Mouse (Mus musculus) limb, embryonic 14.5 days (tissue): Measurements from ENCODE around the gene Polg2. TPM values are rescaled to one million over a fixed set of nuclear protein-coding genes. Genes with fewer than 3 reads are reported as not detected.

Experiments
- ATAC-seq: fragments of 200-750 bp; cut with Nextera tagmentation; 2 replicates; pipeline ENCODE4 v1.8.0; 2017; ENCODE audit warnings: low read depth, moderate number of reproducible peaks, moderate TSS enrichment; ENCODE audit not compliant: low FRiP score
- DNase-seq: peaks from one replicate; pipeline ENCODE4 v3.0.0-alpha.2; 2015; ENCODE audit warnings: low spot score
- H3K27ac ChIP-seq: fragments of 300-500 bp; sonication (generic); replicated peaks from 2 replicates; pipeline ENCODE4 v1.5.1; 2014; ENCODE audit warnings: low read depth, mild to moderate bottlenecking, low read length, moderate library complexity, mixed read lengths
- H3K27me3 ChIP-seq: fragments of 300-500 bp; sonication (generic); 2 replicates; pipeline ENCODE4 v1.6.1; 2014; ENCODE audit warnings: low read length, mixed read lengths; ENCODE audit not compliant: control insufficient read depth, insufficient read depth
- H3K36me3 ChIP-seq: fragments of 300-500 bp; sonication (generic); 2 replicates; pipeline ENCODE4 v1.6.1; 2014; ENCODE audit warnings: mild to moderate bottlenecking, low read length, moderate library complexity, mixed read lengths; ENCODE audit not compliant: control insufficient read depth, insufficient read depth
- H3K4me1 ChIP-seq: fragments of 300-500 bp; sonication (generic); 2 replicates; pipeline ENCODE4 v1.6.1; 2014; ENCODE audit warnings: antibody characterized with exemption, low read length, mixed read lengths; ENCODE audit not compliant: control insufficient read depth, insufficient read depth
- H3K4me2 ChIP-seq: fragments of 300-500 bp; sonication (generic); replicated peaks from 2 replicates; pipeline ENCODE4 v1.6.1; 2014; ENCODE audit warnings: low read depth, mild to moderate bottlenecking, low read length, moderate library complexity; ENCODE audit not compliant: severe bottlenecking
- H3K4me3 ChIP-seq: fragments of 300-500 bp; sonication (generic); replicated peaks from 2 replicates; pipeline ENCODE4 v1.5.1; 2014; ENCODE audit warnings: low read length
- H3K9ac ChIP-seq: fragments of 300-500 bp; sonication (generic); 2 replicates; pipeline ENCODE4 v1.6.1; 2014; ENCODE audit warnings: mild to moderate bottlenecking, low read depth, low read length, moderate library complexity; ENCODE audit not compliant: severe bottlenecking
- H3K9me3 ChIP-seq: fragments of 300-500 bp; sonication (generic); 2 replicates; pipeline ENCODE4 v1.6.1; 2016; ENCODE audit warnings: low read length; ENCODE audit not compliant: control insufficient read depth
- POLR2A ChIP-seq: fragments of 200-500 bp; IDR thresholded peaks from 2 replicates; pipeline ENCODE4 v1.8.0; 2012; ENCODE audit warnings: inconsistent platforms, mild to moderate bottlenecking, moderate library complexity, borderline replicate concordance; ENCODE audit not compliant: insufficient read depth, insufficient read length; ENCODE audit errors: extremely low read depth
- WGBS: fragments of 180-500 bp; shearing (Covaris S2); extraction: QIAGEN DNeasy Blood & Tissue Kit; methylation state at CpG from one replicate; pipeline ENCODE4 v1.1.7; 2014; 5-methylcytosine and 5-hydroxymethylcytosine counted together
- polyA plus RNA-seq, 2 experiments: library from polyadenylated mRNA; depleted of rRNA in 1 of 2; stranded (reverse) in 1 of 2; unstranded in 1 of 2; fragments of >200 nt; fragmentation: Nextera tagmentation in 1 of 2; extraction: Ambion mirVana in 1 of 2; gene quantifications; 2 replicates each; pipeline versions ENCODE4 v1.2.1 to v1.2.3; 2012 to 2014

Gene Polg2
- polyA plus RNA-seq, 2 experiments: 12.7 to 13.6 TPM

DNA sequence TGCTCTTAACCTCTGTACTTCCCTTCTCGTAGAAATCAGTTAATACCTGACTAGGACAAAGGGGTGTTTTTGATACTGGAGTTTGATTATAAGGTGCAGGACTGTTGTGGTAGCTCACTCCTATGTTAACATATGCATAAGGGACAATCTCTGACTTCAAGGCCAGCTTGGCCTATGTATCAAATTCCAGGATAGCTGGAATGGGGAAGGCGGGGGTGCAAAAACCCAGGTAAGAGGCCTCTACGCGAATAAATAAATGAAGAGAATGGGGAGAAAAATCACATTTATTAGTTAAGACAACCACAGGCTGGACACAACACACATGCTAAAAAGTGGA is 720 bp upstream of the Polg2 start:
- Histone ChIP-seq H3K4me3 (no peak overlapping the region), H3K4me2 (no peak overlapping the region; the same call in 1 of the 2 replicates), H3K4me1 (no peaks in the 10 kb centered on the region), H3K9me3 (no peaks in the 10 kb centered on the region), H3K9ac (no peak overlapping the region), H3K27ac (peak overlapping the region; percentile 97), H3K27me3 (no peaks in the 10 kb centered on the region), H3K36me3 (peaks cover 66% of the 10 kb centered on the region)
- WGBS: 64% methylated on average over 4 of the region's 4 CpGs
- no peak for DNase-seq
- ATAC-seq: no peak
- TF ChIP-seq POLR2A: no peak

DNA sequence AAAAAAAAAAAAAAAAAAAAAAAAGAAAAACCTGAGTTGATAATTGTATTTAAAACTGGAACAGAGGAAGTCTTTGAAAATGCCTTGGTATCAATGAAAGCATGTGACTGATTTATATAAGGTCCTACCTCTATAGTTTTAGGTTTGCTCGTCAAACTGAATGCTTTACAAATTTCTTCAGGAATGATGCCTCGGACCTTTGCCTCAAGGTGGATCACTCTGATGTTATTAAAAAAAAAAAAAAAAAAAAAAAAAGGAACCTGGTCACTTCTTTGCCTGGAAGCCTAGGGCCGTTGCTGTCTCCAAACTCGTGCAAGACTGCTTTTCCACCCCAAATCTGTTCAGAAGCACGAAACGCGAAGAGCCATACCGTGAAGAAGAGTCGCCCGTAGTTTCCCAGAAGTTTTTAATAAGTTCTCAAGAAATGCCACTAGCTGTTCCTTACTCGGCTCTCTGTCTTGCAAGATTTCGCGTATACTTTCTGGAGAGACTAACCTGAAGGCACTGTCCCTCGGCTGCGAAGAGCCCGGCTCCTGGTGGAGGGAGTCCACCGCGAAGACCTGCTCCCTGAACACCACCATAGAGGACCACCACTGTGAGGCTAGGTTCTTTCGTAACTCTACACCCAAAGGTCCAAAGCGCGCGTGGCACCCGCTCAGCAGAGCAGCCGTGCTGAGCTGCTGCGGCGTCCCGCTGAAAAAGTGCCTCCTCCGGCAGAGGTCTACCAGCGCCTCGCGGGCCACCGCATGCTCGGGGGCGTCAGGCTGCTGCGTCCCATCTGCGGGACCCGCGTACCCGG is 549 bp downstream of the Polg2 start:
- TF ChIP-seq POLR2A: no peak
- no peaks in the 10 kb centered on the region for H3K4me1 ChIP-seq
- H3K4me2 ChIP-seq: peak overlapping the region; percentile 71
- peak overlapping the region; percentile 97 for H3K27ac ChIP-seq
- H3K9me3 ChIP-seq: no peaks in the 10 kb centered on the region
- H3K36me3 ChIP-seq: peaks cover 66% of the 10 kb centered on the region
- H3K9ac ChIP-seq: peak overlapping the region; percentile 91
- WGBS: 2% methylated on average over 39 of the region's 39 CpGs
- DNase-seq (no peak), ATAC-seq (peak; percentile 76)
- peak overlapping the region; percentile 77 for H3K4me3 ChIP-seq
- H3K27me3 ChIP-seq: no peaks in the 10 kb centered on the region

DNA sequence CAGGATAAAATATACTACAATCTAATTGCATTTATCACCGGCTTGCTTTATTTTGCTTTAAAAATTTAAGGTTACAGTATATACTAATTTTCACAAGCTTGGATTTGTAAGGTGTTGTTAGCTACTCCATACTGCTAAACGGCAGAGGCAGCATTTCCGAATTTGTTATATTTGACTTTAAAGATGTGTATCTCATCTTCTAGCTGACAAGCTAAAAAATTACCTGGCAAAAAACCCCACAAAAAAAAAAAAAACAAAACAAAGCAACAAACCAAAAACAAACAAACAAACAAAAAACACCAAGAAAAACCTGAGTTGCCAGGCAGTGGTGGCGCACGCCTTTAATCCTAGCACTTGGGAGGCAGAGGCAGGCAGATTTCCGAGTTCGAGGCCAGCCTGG is 1.2 kb downstream of the Polg2 start:
- no peak for DNase-seq
- no peaks in the 10 kb centered on the region for H3K4me1 ChIP-seq
- peaks cover 66% of the 10 kb centered on the region for H3K36me3 ChIP-seq
- 91% methylated on average over 7 of the region's 7 CpGs for WGBS
- no peak overlapping the region for H3K4me3 ChIP-seq
- no peak for ATAC-seq
- H3K9ac ChIP-seq: no peak overlapping the region
- peak overlapping the region; percentile 71 for H3K4me2 ChIP-seq
- no peaks in the 10 kb centered on the region for H3K27me3 ChIP-seq
- H3K27ac ChIP-seq: no peak overlapping the region
- no peaks in the 10 kb centered on the region for H3K9me3 ChIP-seq
- TF ChIP-seq POLR2A: no peak

DNA sequence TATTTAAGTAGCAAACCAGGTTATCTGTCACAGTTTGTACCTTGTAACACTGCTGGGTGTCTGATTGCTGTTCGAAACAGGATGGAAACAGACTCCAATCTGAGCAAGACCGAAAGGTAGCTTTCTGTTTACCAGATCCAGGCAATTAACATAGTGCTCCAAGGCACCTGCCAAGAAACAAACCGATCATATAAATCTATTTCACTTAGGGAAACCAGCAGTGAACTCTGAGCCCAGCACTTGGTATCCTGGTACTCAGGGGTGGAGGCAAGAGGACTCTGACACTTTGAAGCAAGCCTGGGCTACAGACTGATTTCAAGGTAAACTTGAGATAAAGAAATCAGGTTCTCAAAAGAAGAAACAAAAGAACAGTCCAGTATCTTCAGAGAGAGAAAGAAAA is 1.9 kb downstream of the Polg2 start:
- Histone ChIP-seq H3K9me3 (no peaks in the 10 kb centered on the region), H3K27me3 (no peaks in the 10 kb centered on the region), H3K36me3 (peaks cover 66% of the 10 kb centered on the region), H3K9ac (no peak overlapping the region), H3K4me1 (no peaks in the 10 kb centered on the region), H3K4me2 (no peak overlapping the region), H3K4me3 (no peak overlapping the region), H3K27ac (no peak overlapping the region)
- WGBS: 80% methylated on average over 3 of the region's 3 CpGs
- DNase-seq (no peak), ATAC-seq (no peak)
- no peak for TF ChIP-seq POLR2A

DNA sequence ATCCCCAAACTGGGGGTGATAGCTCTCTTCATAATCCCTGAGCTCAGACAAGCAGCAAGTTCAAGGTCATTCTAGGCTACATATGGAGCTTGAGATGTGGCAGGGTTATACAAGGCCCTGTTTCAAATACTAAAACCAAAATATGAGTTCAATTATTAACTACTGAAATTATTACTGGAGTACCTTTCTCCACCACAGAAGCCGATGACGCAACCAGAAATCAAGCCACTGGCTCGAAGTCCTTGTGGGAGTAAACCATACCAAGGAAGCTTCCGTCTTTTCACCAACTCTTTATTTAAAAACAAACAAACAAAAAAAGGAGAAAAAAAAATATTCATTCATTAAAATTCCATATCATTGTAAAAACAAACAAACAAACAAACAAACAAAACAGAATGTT is 2.4 kb downstream of the Polg2 start:
- WGBS: 93% methylated on average over 4 of the region's 4 CpGs

More for the DNA sequence above, 2.4 kb downstream of the Polg2 start:
- peaks cover 66% of the 10 kb centered on the region for H3K36me3 ChIP-seq
- ATAC-seq: no peak
- no peak overlapping the region for H3K27ac ChIP-seq
- TF ChIP-seq POLR2A: no peak
- H3K4me3 ChIP-seq: no peak overlapping the region
- H3K9ac ChIP-seq: no peak overlapping the region
- no peak for DNase-seq
- no peaks in the 10 kb centered on the region for H3K4me1 ChIP-seq
- H3K4me2 ChIP-seq: no peak overlapping the region
- H3K27me3 ChIP-seq: no peaks in the 10 kb centered on the region
- H3K9me3 ChIP-seq: no peaks in the 10 kb centered on the region
